Mouse (Mus musculus) MEL-GATA-1-ER (cell line): ENCODE results near the gene Prdm11.

Experiments
- DNase-seq: peaks from one replicate; pipeline ENCODE4 v3.0.0-alpha.2; 2012; ENCODE audit warnings: low read depth; ENCODE audit errors: extremely low read depth

Prdm11 gene

DNA sequence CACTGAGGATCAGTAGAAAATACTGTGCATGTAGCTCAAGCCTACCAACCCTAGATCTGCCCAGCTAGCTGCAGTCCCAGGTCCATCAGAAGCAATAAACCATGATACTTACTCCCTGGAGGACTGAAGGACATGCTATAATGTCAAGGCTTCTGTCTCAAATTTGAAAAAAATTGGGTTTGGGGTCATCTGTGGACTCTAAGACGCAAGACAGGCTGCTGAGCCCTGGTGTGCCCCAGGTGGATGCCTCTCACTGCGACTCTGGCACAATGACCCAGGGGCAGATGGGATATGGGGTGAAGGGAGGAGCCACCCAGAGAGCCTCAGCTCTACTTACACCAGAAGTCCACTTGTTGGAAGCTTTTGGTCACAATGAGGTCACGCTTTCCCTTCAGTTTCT lies 33.0 kb downstream of the Prdm11 start:
- no peak for DNase-seq

DNA sequence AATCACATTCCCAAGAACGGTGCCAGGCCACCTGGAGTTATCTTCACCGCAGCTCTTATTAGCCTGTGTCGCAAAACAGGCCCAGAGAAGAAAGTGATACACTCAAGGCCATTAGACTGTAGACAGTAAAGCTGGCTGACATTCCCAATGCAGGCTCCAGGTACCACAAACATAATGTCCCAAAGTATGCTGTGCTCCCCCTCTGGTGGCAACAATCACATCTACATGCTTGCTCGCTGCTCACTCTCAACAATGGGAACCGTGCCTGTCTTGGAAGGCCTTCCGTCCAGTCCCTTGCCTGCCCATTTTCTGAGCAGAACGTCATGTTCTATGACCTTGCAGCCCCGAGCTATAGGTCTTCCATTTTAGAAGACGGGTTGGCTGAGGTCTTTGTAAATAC lies 34.0 kb downstream of the Prdm11 start:
- no peak for DNase-seq

DNA sequence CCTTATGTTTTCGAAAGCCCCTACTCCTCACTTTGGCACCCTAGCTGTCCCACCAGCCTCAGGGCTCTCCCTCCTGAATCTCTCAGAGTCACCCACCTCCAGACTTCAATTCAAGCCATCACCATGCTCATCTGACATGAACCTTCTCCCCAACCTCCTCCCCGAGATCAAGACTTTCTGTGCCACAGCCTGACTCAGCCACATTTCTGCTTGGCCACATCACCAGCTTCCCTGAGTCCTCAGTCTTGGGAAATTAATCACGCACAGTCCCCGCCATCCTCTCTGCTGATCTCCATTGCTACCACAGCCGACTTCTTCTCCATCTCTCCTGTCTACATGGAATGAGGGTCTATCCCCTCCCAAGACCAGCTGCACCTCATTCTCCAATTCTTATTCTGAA lies 34.5 kb downstream of the Prdm11 start:
- no peak for DNase-seq

DNA sequence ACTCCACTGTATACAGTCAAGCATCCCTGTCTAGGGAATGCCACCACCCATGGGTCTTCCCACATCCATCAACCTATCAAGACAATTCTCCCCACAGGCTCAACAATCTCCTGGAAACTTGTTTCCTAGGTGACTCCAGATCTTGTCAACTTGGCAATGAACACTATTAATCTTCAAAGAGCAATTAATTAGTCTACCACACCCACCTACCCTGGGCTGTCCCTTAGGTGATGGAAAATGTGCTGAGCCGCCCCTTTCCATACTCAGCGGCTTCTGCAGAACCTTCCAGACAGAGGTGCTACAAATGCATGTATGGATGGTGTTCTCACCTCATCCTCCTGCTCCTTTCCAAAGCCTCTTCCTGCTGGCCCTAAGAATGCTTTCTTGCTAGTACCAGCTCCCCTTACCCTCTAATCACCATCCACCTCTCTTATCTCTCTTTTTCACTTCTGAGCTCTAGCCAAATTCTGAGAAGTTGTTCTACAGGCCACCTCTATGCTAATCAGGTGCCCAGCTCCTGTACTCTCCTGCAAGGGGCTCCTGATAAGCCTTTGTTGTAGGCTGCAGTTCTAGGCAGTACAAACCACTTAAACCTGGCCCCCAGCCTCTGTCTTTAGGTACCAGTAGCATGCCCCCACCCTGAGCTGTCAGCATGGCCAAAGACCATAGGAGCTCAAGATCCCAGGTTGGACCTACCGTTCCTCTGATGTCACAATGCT lies 37.8 kb downstream of the Prdm11 start:
- DNase-seq, result no peak

DNA sequence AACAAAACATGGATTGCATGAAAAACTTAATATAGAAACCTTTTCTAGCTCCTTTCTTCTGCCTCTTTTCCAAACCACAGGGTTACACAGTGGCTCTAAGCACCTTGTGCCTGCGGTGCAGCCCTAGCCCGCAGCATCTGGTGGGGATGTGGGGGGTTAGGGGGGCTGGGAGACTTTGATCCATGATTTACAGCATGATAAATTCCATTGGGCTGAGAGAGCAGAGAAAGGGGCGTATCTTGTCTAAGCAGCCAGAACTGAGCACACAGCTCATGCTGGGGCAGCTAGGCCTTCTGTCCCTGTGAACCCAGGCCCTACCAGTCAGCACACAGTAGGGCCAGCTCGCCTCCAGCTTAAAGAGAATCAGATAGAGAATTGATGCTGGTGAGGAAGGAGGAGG lies 40.9 kb downstream of the Prdm11 start:
- DNase-seq, result no peak

DNA sequence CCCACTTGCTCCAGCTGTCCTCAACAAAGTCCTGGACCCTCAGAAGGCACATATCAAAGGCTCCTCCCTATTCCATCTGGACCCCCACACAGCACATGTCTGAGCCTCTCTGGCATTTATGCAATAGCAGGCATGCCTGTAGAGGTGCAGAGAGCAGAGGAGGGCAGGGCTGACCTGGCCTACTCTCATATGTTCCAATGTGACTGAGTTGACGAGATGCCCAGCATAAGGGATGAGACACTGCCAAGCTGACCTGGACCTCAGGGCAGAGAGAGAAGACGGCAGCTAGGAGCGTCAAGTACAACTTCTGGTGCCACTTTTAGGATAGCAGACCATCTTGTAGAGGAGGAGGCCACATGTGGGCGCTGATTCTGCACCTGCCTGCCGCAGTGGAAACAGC lies 54.0 kb downstream of the Prdm11 start:
- DNase-seq, result no peak

DNA sequence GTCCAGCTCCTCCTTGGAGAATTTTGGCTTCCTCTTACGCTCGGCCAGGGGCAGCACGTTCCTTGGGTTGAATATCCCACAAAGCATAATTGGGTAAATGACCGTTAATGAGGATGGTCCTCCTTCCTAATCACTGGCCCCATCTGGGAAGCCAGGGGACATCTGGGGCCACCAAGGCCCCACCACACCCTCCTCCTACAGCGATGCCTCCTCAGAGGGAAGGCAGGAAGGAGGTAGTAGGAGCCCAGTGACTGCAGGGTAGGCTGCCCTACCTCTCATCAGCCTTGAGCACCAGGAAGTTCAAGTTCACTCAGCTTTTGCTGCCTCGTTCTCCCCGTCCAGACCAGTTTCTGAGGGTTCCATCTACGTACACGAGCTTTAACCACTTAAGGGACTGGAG lies 56.4 kb downstream of the Prdm11 start:
- DNase-seq, result no peak

DNA sequence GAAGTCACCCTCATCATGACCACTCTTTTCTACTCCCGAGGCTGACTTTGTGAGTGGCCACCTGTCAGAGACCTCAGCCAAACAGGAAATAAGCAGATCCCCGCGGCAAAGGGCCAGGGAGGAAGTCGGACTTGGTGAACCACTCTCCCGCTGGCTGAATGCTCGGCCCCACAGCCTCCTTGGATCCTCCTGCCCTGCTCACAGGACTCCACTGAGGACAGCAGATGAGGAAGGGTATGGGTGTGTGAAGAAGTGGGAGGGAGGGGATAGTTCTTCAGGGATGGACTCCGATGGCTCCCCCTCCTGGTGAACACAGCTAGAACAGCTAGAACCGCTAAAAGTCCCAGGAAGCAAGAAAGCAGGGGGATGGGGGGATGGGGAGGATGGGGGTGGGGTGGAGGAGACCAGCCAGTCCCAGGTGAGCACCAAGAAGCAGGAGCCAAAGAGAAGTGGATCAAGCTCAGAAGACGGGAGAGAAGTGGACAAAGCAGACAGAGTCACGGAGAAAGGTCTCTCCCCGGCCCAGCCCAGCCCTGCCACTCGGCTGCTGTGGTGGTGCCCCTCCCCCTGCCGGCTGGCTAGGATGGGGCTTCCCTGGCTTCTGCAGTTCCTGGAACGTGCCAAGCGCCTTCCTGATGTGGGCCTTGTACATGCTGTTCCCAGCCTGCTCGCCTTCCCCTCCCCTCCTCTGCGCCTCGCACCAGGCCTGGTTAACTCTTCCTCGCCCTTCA lies 57.9 kb downstream of the Prdm11 start:
- peak; percentile 10 for DNase-seq

DNA sequence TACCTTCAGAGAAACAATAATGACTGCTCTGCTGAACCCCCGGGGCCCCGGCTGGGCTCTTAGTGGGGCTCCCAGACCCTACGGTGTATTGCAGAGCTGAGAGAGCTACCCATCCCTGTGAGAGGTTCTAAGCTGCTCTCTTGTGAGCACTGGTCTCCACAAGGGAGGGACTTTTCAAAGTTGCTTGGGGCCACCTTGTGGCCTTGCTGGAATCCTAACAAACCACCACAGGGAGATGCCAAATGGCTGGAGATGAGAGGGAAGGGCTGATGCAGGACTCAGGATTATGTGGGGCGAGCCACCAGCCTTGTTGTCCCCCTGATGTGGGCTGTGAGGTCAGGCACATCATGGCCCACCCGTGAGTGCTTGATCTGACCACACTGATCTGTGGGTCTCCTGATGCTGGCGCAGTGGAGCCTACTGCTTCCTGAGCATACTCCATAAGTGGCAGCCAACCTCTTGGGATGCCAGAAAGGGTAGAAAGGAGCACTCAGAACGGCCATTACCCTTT lies 58.8 kb downstream of the Prdm11 start:
- DNase-seq, result no peak

DNA sequence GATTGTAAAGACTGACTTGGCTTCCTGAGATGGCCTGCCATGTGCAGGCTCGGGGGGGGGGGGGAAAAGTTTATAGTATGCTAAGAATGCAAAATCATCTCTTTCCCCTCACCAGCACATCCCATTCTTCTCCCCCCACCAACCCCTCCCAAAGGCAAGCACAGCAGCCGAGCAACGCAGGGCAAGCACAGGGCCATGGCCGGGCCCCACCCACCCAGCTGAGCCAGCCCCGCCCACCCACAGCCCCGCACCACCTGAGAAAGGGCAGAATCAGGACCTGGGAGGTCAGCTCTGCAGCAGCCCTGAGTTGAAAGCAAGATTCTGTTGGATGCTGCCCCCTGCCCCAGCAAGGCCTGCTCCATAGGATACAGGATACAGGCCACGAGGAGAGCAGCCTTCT lies 60.4 kb downstream of the Prdm11 start:
- DNase-seq, result no peak

DNA sequence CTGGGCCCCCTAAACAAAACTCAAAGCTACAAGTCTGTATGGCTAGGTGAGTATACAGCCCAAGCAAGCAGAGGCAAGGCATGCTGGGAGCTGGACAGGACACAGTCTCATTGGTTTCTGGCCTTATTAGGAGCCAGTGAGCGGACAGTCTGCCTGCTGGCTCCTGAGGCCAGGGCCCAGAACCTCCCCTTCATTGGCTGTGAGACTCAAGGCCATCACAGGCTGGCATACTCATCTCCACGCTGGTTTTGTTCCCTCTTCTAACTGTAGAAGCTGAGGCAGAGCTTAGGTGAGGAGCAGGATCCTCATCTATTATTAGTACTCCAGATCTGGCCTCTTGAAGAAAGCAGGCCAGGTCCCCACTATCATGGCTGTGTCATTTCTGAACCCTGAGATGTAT lies 60.8 kb downstream of the Prdm11 start:
- no peak for DNase-seq

DNA sequence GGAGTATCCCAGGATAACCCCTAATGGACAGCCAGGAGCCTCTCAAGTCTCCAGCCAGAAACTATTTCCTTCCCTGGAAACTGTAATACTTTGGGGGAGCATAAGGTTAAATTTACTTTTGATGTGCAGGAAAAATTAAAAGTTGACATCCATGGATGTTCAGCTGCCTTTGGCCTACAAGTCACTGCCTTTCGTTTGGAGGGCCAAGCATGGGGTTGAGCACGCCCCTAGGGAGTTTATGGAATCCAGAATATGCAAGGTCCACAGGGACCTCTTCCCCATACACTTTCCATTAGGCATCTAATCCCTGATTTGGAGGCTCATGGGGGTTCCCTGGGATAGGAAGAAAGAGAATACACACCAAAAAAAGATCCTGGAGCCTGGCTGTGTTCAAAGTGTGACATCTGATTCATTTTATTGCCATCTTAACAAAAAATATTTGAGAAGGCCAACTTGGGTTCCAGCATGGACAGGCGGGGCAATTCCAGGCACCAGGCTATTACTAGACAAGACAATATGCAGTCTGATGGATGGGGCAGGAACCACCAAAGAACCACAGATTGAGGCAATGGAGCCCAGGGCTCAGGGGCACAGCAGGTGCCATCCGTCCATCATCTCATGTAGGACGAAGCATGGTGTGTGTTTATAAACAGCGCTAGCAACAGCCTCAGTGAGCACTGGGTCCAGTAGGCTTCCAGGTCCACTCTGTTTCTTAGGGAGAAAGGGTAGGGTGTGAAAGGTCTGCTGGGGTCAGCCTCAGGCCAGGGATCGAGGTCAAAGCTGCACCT lies 61.5 kb downstream of the Prdm11 start:
- no peak for DNase-seq

DNA sequence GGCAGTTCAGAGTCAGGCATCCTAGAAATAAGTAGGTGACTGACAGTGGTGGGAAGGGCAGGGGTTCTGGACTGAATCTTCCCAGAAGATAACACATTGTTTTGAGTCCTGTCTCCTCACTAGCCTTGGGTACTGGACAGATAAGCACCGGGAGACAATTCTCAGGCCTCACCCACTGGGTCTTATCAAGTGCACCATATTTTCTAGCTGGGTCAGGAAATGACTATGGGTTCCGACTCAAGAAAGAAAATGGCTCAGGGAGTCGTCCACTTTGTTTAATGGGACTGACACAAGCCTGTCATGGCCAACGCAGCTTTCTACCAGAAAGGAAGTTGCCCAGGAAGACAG lies 62.7 kb downstream of the Prdm11 start:
- DNase-seq, result peak; percentile 93

DNA sequence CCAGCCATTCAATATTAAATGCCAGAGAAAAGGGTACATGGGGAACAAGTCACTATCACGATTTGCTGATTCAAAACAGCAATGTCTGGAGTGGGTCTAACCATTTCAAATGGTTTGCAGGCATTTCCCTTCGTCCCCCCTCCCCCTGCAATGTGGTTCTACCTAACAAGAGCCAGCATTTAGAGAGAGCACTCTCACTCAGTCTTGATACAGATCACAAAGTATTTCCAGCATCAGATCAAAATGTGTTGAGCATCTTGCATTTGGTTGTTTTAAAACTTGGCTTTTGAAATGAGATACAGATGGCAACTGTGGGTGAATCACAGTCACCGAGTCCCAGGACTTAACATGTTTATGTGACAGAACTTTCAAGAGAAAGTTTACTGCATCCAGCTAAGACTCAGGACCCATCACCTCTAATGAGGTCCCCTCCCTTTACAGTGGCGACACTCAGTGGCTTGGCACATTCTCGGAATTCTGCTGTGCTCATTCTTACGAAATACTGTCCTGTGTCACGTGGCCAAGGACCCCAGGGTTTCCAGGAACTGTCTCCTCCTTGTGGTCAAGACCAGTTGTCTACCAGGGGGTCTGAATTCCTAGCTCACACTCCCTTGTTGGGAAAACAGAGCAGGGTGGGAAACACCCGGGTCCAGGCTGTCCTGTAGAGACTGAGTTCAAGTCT lies 63.2 kb downstream of the Prdm11 start:
- DNase-seq, result peak; percentile 13

DNA sequence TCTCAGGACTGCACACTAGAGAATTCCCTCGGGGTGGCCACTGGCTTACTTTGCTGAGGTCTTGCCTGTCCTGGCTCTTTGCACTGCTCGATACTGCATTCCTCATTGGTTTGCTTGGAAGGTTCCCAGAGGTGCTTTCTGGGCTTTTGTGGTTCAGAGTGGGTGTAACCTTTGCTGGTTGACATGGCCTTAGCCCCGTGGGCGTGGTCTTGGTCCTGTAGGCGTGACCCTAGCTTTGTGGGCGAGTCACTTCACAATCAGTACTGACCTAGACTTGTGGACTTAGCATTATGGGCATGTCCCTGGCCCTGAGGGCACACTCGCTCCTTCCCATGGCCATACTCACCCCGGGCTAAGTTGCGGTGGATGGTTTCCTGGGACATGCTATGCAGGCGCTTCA lies 65.8 kb downstream of the Prdm11 start:
- DNase-seq, result no peak

DNA sequence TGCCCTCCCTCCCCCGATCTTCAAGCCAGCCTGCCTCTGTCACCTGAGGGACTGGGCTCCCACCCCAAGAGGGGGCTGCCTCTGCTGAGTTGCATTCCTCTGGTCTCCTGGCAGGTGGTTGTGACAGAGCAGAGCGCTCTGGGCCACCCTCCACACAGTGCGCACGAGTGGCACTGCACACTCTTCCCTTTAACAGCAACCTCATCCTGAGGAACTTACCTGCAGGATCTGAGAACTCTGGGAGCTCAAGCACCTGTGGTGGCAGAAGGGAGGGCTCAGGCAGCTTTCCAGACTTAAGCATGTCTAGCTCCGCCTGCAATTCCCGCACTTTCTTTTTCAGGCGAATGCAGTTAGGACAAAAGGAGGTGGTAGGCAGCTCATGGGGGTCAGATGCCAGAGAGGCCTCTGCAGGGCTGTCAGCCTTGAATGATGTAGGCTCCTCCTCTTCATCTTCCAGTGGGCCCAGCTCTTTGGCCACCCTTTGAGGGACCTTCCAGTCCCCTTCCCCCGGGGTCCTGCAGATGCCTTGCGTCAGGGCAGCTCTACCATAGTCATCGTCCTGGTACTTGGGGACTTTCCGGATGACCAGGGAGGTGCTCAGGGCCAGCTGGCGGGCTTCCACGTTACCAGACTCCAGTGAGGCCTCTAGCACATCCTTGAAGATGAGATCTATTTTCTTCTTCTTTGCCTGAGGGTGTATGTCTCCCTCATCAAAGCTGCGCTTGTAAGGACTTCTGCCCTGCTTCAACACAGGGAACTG lies 70.8 kb downstream of the Prdm11 start:
- no peak for DNase-seq

DNA sequence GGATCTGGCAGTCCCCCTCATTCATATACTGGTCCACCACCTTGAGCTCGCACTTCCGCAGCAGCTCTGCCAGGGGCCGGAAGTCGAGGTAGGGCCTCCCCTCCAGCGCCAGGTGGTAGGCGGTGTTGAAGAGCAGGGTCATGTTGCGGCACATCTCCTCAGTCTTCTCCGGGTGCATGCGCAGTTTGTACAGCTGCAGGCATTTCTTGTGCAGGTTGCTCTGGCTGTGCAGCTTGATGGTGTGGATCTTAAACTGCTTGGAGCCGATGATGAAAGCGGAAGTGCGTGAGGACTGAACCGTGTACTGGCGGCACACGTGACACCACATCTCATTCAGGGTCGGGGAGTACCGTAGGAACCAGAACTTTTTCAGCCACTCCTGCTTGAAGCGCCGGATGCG lies 72.3 kb downstream of the Prdm11 start:
- DNase-seq, result no peak

DNA sequence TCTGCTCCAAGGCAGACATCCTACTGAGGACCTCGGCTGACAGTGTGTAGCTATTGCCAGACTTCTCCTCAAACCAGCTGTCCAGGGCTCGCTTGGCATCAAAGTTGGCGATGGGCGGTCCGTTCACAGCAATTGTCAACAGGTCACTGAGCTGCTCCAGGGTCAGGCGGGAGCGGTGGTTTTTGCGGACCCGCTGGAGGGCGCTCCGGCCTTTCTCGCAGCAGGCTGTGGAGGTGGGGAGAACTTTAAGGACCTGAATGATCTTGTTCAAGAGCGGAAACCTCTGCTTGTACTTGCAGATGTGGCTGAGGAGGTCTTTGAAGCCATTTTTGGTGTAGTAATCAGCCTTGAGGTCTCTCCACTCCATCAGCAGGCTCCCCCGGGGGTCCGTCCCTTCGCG lies 73.9 kb downstream of the Prdm11 start:
- DNase-seq, result no peak

DNA sequence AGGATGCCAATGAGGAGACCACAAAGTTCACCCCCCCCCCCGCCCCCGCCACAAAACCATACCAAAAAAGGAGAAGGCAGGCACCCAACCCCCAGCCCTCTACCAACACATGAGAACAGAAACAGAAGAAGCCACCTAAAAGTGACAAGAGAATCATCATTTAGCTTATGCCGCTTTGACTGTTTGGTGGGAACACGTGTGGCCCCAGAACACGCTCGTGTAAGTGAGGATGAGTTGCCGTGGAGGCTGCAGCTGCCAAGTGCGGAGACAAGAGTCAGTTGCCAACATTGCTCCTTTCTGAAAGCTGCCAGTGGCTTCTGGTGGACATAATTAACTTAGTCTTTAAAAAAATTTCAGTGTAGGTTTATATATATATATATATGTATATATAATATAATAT lies 74.4 kb downstream of the Prdm11 start:
- DNase-seq, result no peak

DNA sequence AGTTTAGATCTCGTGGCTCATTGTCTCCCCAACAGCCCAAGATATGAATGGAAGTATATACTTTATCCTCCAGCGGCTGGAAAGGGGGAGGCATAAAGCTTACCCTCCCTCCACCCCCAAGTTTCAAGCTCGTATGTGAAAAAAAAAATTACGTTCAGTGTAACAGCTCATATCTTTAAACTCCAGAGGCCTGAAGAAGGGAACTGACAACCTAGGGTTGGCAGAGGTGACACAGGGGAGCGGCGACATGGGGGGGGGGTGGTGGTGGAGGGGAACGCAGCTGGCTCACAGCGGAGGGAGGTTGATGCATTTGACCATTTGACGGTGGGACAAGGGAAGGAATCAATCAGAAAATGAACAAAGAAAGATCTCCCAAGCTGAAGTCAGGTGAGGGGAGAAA lies 74.9 kb downstream of the Prdm11 start:
- DNase-seq, result peak; percentile 63

DNA sequence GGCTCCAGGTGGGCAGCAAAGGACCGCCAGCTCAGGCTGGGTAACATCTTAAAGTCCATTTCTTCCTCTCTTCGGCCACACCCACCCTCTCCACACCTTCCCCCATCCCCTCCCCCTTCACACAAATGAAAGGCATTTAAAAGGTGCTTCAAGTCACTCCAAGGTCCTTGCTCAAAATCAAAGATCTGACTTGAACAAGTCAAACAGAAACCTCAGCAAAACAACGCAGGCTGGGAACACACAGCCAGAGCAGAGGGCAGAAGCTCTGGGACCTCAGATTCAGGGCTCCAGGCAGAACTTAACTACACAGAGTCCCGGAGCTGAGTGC lies 78.2 kb downstream of the Prdm11 start:
- no peak for DNase-seq
